Mouse (Mus musculus): Measurements from ENCODE around the gene Hist1h3i. TPM values are rescaled to one million over a fixed set of nuclear protein-coding genes. Genes with fewer than 3 reads are reported as not detected.

Gene Hist1h3i
- not detected for polyA plus RNA-seq (2015; fragmentation: Illumina TruSeq; extraction: RNeasy Lipid Tissue Mini Kit (QIAGEN cat#74804); ENCODE audit: low read depth, low replicate concordance)

GRCm38 (mm10) chr13:21783255-21783617 lies at the start of gene Hist1h3i:
Gene Hist1h3i, minus strand, starts transcription at chr13:21783370.

GRCm38 (mm10) chr13:21831418-21832394 lies 48.5 kb upstream of the Hist1h3i start, which contains the start of gene Hist1h4n:
Gene Hist1h4n, minus strand, starts transcription at chr13:21832196.

GRCm38 (mm10) chr13:21811539-21811938 lies 28.4 kb upstream of the Hist1h3i start, which contains the start of gene Hist1h4m:
Gene Hist1h4m, plus strand, starts transcription at chr13:21811746.

DNA sequence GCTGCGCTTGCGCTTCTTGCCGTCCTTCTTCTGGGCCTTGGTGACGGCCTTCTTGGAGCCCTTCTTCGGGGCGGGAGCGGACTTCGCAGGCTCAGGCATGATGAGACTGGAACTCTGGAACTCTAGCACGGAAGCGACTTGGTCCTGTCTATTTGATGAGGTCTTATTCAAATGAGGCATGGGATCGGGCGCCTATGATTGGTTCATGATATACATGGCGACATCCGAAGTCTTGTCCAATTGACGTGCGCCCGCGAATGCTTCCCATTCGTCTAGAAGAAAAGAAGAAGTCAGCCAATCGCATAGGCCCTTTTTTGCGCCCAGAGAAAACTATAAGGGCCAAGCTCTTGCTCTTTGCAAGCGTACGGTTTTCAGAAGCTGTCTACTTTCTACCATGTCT lies 26.9 kb upstream of the Hist1h3i start, which contains the start of the genes Hist1h2bq and Hist1h2ao:
Gene Hist1h2bq, minus strand, starts transcription at position 125 of the 400 bp plus-strand sequence.
Gene Hist1h2ao, plus strand, starts transcription at position 393 of the 400 bp plus-strand sequence.

DNA sequence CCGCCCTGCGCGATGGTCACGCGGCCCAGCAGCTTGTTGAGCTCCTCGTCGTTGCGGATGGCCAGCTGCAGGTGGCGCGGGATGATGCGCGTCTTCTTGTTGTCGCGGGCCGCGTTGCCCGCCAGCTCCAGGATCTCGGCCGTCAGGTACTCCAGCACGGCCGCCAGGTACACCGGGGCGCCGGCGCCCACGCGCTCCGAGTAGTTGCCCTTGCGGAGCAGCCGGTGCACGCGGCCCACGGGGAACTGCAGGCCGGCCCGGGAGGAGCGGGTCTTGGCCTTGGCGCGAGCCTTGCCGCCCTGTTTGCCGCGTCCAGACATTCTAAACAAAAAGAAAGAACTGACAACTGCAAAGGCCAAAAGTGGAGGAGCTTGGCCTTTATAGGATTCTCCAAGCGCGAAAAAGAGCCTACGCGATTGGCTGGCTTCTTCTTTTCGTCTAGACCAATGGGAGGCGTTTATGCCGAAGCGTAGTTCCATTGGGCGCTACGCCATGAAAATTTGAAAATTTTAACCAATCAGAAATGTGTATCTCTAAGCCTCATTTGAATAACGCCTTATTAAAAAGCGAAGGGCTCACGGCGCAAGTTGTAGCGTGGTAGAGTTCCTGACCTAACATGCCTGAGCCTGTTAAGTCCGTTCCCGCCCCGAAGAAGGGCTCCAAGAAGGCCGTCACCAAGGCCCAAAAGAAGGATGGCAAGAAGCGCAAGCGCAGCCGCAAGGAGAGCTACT lies 3.9 kb upstream of the Hist1h3i start, which contains the start of the genes Hist1h2an and Hist1h2bp:
Gene Hist1h2an, minus strand, starts transcription at position 320 of the 731 bp plus-strand sequence.
Gene Hist1h2bp, plus strand, starts transcription at position 563 of the 731 bp plus-strand sequence.

DNA sequence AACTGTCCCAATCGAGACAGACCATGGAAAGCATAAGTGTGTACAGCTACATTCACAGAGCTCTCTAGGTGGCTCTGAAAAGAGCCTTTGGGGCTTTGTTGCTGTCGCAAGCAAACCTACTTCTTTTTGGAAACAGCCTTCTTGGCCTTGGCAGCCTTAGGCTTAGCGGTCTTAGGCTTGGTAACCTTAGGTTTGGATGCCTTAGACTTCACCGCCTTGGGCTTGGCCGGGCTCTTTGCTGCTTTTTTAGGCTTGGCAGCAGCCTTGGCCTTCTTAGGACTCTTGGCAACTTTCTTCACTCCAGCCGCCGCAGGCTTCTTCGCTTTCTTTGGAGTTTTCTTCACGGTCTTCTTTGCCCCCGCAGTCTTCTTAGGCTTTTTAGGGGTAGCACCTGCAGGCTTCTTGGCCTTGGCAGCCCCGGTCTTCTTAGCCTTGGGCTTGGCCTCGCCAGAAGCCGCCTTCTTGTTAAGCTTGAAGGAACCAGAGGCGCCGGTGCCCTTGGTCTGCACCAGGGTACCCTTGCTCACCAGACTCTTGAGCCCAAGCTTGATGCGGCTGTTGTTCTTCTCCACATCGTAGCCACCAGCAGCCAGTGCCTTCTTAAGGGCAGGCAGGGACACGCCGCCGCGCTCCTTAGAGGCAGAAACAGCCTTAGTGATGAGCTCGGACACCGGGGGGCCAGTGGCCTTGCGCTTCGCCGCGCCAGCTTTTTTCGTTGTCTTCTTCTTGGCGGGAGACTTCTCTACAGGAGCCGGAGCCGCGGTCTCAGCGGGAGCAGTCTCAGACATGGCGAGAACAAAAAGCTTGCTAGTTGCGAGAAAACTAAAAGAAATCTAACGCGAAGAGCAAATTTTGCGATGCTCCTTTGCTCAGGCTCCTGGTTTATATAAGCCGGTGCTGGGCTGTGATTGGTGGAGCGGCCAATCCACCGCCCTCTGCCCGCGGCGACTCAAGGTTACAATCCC lies 3.1 kb downstream of the Hist1h3i start, which contains the start of gene Hist1h1b:
Gene Hist1h1b, minus strand, starts transcription at position 859 of the 965 bp plus-strand sequence.

GRCm38 (mm10) chr13:21753524-21754285 lies 29.5 kb downstream of the Hist1h3i start, which contains the start of the genes Hist1h2ak and Hist1h2bn:
Gene Hist1h2ak, minus strand, starts transcription at chr13:21753827.
Gene Hist1h2bn, plus strand, starts transcription at chr13:21754123.

DNA sequence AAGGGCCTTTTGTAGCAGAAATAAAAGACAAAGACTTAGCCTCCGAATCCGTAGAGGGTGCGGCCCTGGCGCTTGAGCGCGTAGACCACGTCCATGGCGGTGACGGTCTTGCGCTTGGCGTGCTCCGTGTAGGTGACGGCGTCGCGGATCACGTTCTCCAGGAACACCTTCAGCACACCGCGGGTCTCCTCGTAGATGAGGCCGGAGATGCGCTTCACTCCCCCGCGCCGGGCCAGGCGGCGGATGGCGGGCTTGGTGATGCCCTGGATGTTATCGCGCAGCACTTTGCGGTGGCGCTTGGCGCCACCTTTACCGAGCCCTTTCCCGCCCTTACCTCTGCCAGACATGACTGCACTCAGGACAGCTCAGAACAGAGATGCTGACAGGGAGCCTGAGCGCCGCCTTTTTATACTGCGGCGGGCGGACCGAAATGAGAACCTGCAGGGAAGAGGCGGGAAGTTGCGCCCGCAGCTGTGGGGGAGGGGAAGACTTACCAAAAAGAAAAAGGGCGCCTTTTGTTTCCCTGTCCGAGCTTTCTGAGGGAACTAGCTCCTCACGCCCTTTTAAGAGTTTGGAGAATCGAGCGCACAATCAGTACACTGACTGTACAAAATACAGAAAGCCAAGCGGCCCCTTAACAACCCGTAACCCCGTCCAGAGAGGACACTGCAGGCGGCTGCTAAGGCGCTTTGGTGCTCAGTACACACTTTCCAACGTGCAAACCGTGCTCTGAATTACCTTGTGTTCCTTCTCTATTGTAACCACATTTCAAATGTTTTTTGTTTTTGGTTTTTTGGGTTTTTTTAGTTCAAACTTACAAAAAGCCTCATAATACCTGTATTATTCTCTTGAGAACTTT lies 32.8 kb downstream of the Hist1h3i start, which contains the start of gene Hist1h4k:
Gene Hist1h4k, minus strand, starts transcription at position 347 of the 859 bp plus-strand sequence.

DNA sequence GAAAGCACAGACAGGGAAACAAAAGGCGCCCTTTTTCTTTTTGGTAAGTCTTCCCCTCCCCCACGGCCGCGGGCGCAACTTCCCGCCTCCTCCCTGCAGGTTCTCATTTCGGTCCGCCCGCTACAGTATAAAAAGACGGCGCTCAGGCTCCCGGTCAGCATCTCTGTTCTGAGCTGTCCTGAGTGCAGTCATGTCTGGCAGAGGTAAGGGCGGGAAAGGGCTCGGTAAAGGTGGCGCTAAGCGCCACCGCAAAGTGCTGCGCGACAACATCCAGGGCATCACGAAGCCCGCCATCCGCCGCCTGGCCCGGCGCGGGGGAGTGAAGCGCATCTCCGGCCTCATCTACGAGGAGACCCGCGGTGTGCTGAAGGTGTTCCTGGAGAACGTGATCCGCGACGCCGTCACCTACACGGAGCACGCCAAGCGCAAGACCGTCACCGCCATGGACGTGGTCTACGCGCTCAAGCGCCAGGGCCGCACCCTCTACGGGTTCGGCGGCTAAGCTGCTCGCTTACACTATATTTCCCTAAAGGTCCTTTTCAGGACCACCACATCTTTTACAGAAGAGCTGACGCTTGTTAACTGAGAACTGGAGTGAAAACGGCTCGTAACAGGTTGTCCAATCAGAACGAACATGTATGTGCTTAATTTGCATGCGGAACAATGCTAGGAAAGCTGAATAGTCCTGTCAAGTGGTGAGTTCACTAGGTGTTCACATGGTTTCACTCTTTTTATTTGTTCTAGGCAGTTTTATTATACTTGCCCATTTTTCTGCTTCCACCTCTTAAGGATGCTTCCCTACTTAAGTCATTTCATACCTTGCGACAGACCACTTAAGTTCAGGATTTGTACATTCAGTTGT lies 48.0 kb downstream of the Hist1h3i start, which contains the start of gene Hist1h4j:
Gene Hist1h4j, plus strand, starts transcription at position 159 of the 862 bp plus-strand sequence.

Other genes starting within 250 kb of the Hist1h3i start
- not detected for gene Olfr1366, start 240.6 kb downstream of the Hist1h3i start, polyA plus RNA-seq (2015; fragmentation: Illumina TruSeq; extraction: RNeasy Lipid Tissue Mini Kit (QIAGEN cat#74804); ENCODE audit: low read depth, low replicate concordance)
- gene Olfr1535, start 223.5 kb downstream of the Hist1h3i start, polyA plus RNA-seq (2015; fragmentation: Illumina TruSeq; extraction: RNeasy Lipid Tissue Mini Kit (QIAGEN cat#74804); ENCODE audit: low read depth, low replicate concordance) = not detected
- not detected for gene Olfr1364, start 201.6 kb downstream of the Hist1h3i start, polyA plus RNA-seq (2015; fragmentation: Illumina TruSeq; extraction: RNeasy Lipid Tissue Mini Kit (QIAGEN cat#74804); ENCODE audit: low read depth, low replicate concordance)
- not detected for gene Olfr1362, start 169.3 kb downstream of the Hist1h3i start, polyA plus RNA-seq (2015; fragmentation: Illumina TruSeq; extraction: RNeasy Lipid Tissue Mini Kit (QIAGEN cat#74804); ENCODE audit: low read depth, low replicate concordance)
- not detected for gene Olfr11, start 140.9 kb downstream of the Hist1h3i start, polyA plus RNA-seq (2015; fragmentation: Illumina TruSeq; extraction: RNeasy Lipid Tissue Mini Kit (QIAGEN cat#74804); ENCODE audit: low read depth, low replicate concordance)
- gene Olfr1361, start 120.0 kb downstream of the Hist1h3i start, polyA plus RNA-seq (2015; fragmentation: Illumina TruSeq; extraction: RNeasy Lipid Tissue Mini Kit (QIAGEN cat#74804); ENCODE audit: low read depth, low replicate concordance) = not detected
- gene Olfr1360, start 106.0 kb downstream of the Hist1h3i start, polyA plus RNA-seq (2015; fragmentation: Illumina TruSeq; extraction: RNeasy Lipid Tissue Mini Kit (QIAGEN cat#74804); ENCODE audit: low read depth, low replicate concordance) = not detected
- gene Olfr1359, start 85.3 kb downstream of the Hist1h3i start, polyA plus RNA-seq (2015; fragmentation: Illumina TruSeq; extraction: RNeasy Lipid Tissue Mini Kit (QIAGEN cat#74804); ENCODE audit: low read depth, low replicate concordance) = not detected
- not detected for gene Hist1h2bl, start 67.2 kb downstream of the Hist1h3i start, polyA plus RNA-seq (2015; fragmentation: Illumina TruSeq; extraction: RNeasy Lipid Tissue Mini Kit (QIAGEN cat#74804); ENCODE audit: low read depth, low replicate concordance)
- gene Hist1h2ai, start 66.9 kb downstream of the Hist1h3i start, polyA plus RNA-seq (2015; fragmentation: Illumina TruSeq; extraction: RNeasy Lipid Tissue Mini Kit (QIAGEN cat#74804); ENCODE audit: low read depth, low replicate concordance) = not detected
- not detected for gene Hist1h3h, start 65.7 kb downstream of the Hist1h3i start, polyA plus RNA-seq (2015; fragmentation: Illumina TruSeq; extraction: RNeasy Lipid Tissue Mini Kit (QIAGEN cat#74804); ENCODE audit: low read depth, low replicate concordance)
- not detected for gene Hist1h2bm, start 61.3 kb downstream of the Hist1h3i start, polyA plus RNA-seq (2015; fragmentation: Illumina TruSeq; extraction: RNeasy Lipid Tissue Mini Kit (QIAGEN cat#74804); ENCODE audit: low read depth, low replicate concordance)
- gene Hist1h4j, start 48.3 kb downstream of the Hist1h3i start, polyA plus RNA-seq (2015; fragmentation: Illumina TruSeq; extraction: RNeasy Lipid Tissue Mini Kit (QIAGEN cat#74804); ENCODE audit: low read depth, low replicate concordance) = 1.7 TPM
- gene Hist1h4k, start 32.9 kb downstream of the Hist1h3i start, polyA plus RNA-seq (2015; fragmentation: Illumina TruSeq; extraction: RNeasy Lipid Tissue Mini Kit (QIAGEN cat#74804); ENCODE audit: low read depth, low replicate concordance) = 4.7 TPM
- gene Hist1h2ak, start 29.5 kb downstream of the Hist1h3i start, polyA plus RNA-seq (2015; fragmentation: Illumina TruSeq; extraction: RNeasy Lipid Tissue Mini Kit (QIAGEN cat#74804); ENCODE audit: low read depth, low replicate concordance) = not detected
- gene Hist1h2bn, start 29.2 kb downstream of the Hist1h3i start, polyA plus RNA-seq (2015; fragmentation: Illumina TruSeq; extraction: RNeasy Lipid Tissue Mini Kit (QIAGEN cat#74804); ENCODE audit: low read depth, low replicate concordance) = not detected
- gene Hist1h1b, start 2.7 kb downstream of the Hist1h3i start, polyA plus RNA-seq (2015; fragmentation: Illumina TruSeq; extraction: RNeasy Lipid Tissue Mini Kit (QIAGEN cat#74804); ENCODE audit: low read depth, low replicate concordance) = not detected
- not detected for gene Hist1h2an, start 3.8 kb upstream of the Hist1h3i start, polyA plus RNA-seq (2015; fragmentation: Illumina TruSeq; extraction: RNeasy Lipid Tissue Mini Kit (QIAGEN cat#74804); ENCODE audit: low read depth, low replicate concordance)
- gene Hist1h2bp, start 4.1 kb upstream of the Hist1h3i start, polyA plus RNA-seq (2015; fragmentation: Illumina TruSeq; extraction: RNeasy Lipid Tissue Mini Kit (QIAGEN cat#74804); ENCODE audit: low read depth, low replicate concordance) = not detected
- gene Hist1h2bq, start 26.8 kb upstream of the Hist1h3i start, polyA plus RNA-seq (2015; fragmentation: Illumina TruSeq; extraction: RNeasy Lipid Tissue Mini Kit (QIAGEN cat#74804); ENCODE audit: low read depth, low replicate concordance) = not detected
- gene Hist1h2ao, start 27.1 kb upstream of the Hist1h3i start, polyA plus RNA-seq (2015; fragmentation: Illumina TruSeq; extraction: RNeasy Lipid Tissue Mini Kit (QIAGEN cat#74804); ENCODE audit: low read depth, low replicate concordance) = not detected
- 3.7 TPM for gene Hist1h4m, start 28.4 kb upstream of the Hist1h3i start, polyA plus RNA-seq (2015; fragmentation: Illumina TruSeq; extraction: RNeasy Lipid Tissue Mini Kit (QIAGEN cat#74804); ENCODE audit: low read depth, low replicate concordance)
- not detected for gene Hist1h4n, start 48.8 kb upstream of the Hist1h3i start, polyA plus RNA-seq (2015; fragmentation: Illumina TruSeq; extraction: RNeasy Lipid Tissue Mini Kit (QIAGEN cat#74804); ENCODE audit: low read depth, low replicate concordance)
- gene Hist1h2ap, start 50.1 kb upstream of the Hist1h3i start, polyA plus RNA-seq (2015; fragmentation: Illumina TruSeq; extraction: RNeasy Lipid Tissue Mini Kit (QIAGEN cat#74804); ENCODE audit: low read depth, low replicate concordance) = not detected
- 0.58 TPM for gene Hist1h2br, start 50.4 kb upstream of the Hist1h3i start, polyA plus RNA-seq (2015; fragmentation: Illumina TruSeq; extraction: RNeasy Lipid Tissue Mini Kit (QIAGEN cat#74804); ENCODE audit: low read depth, low replicate concordance)
- 5.2 TPM for gene Zfp184, start 161.7 kb upstream of the Hist1h3i start, polyA plus RNA-seq (2015; fragmentation: Illumina TruSeq; extraction: RNeasy Lipid Tissue Mini Kit (QIAGEN cat#74804); ENCODE audit: low read depth, low replicate concordance)
- gene Pom121l2, start 197.8 kb upstream of the Hist1h3i start, polyA plus RNA-seq (2015; fragmentation: Illumina TruSeq; extraction: RNeasy Lipid Tissue Mini Kit (QIAGEN cat#74804); ENCODE audit: low read depth, low replicate concordance) = not detected
- 1.8 TPM for gene Prss16, start 226.4 kb upstream of the Hist1h3i start, polyA plus RNA-seq (2015; fragmentation: Illumina TruSeq; extraction: RNeasy Lipid Tissue Mini Kit (QIAGEN cat#74804); ENCODE audit: low read depth, low replicate concordance)

Measured in brain, adult 10 weeks (tissue).